Mouse (Mus musculus) stomach, embryonic 14.5 days (tissue): Measurements from ENCODE around the gene Prdm12. TPM values are rescaled to one million over a fixed set of nuclear protein-coding genes. Genes with fewer than 3 reads are reported as not detected.

Experiments
- ATAC-seq: fragments of 200-750 bp; cut with Nextera tagmentation; 2 replicates; pipeline ENCODE4 v1.8.0; 2017; ENCODE audit warnings: low read depth, moderate TSS enrichment; ENCODE audit not compliant: insufficient number of reproducible peaks, insufficient read depth, low FRiP score
- H3K27ac ChIP-seq: fragments of 300-500 bp; sonication (generic); 2 replicates; pipeline ENCODE4 v1.5.1; 2014; ENCODE audit warnings: mild to moderate bottlenecking, low read length, moderate library complexity, mixed read lengths
- H3K27me3 ChIP-seq: fragments of 300-500 bp; sonication (generic); 2 replicates; pipeline ENCODE4 v1.6.1; 2014; ENCODE audit warnings: low read length, control low read depth, mixed read lengths; ENCODE audit not compliant: control insufficient read depth, insufficient read depth
- H3K36me3 ChIP-seq: fragments of 300-500 bp; sonication (generic); 2 replicates; pipeline ENCODE4 v1.6.1; 2014; ENCODE audit warnings: mild to moderate bottlenecking, control low read depth, low read length, moderate library complexity, mixed read lengths; ENCODE audit not compliant: control insufficient read depth, insufficient read depth
- H3K4me1 ChIP-seq: fragments of 300-500 bp; sonication (generic); 2 replicates; pipeline ENCODE4 v1.6.1; 2014; ENCODE audit warnings: low read length, control low read depth, mixed read lengths; ENCODE audit not compliant: control insufficient read depth, insufficient read depth
- H3K4me2 ChIP-seq: fragments of 300-500 bp; sonication (generic); replicated peaks from 2 replicates; pipeline ENCODE4 v1.6.1; 2014; ENCODE audit warnings: low read depth, low read length, control low read depth
- H3K4me3 ChIP-seq: fragments of 300-500 bp; sonication (generic); 2 replicates; pipeline ENCODE4 v1.5.1; 2014; ENCODE audit warnings: low read depth, low read length, control low read depth
- H3K9ac ChIP-seq: fragments of 300-500 bp; sonication (generic); replicated peaks from 2 replicates; pipeline ENCODE4 v1.6.1; 2014; ENCODE audit warnings: low read depth, mild to moderate bottlenecking, control low read depth, low read length, moderate library complexity, mixed read lengths
- H3K9me3 ChIP-seq: fragments of 300-500 bp; sonication (generic); 2 replicates; pipeline ENCODE4 v1.6.1; 2016; ENCODE audit warnings: low read depth, low read length, control low read depth; ENCODE audit not compliant: control insufficient read depth
- WGBS: fragments of 180-500 bp; shearing (Covaris S2); extraction: QIAGEN DNeasy Blood & Tissue Kit; methylation state at CpG from one replicate; pipeline ENCODE4 v1.1.7; 2014; 5-methylcytosine and 5-hydroxymethylcytosine counted together
- polyA plus RNA-seq: library from polyadenylated mRNA; unstranded; fragments of >200 nt; fragmentation: Nextera tagmentation; extraction: Ambion mirVana; gene quantifications from 2 replicates; pipeline ENCODE4 v1.2.1, GENCODE M21; 2014

Prdm12 gene
- polyA plus RNA-seq, 1 experiment from 2014 or later: not detected

GRCm38 (mm10) chr2:31683666-31684065 lies 43.8 kb downstream of the Prdm12 start:
- WGBS: 16% methylated on average over 2 of the region's 2 CpGs
- no peak overlapping the region for H3K9ac ChIP-seq
- ATAC-seq: no peak
- no peaks in the 10 kb centered on the region for H3K4me1 ChIP-seq
- H3K36me3 ChIP-seq: peaks cover 13% of the 10 kb centered on the region
- no peak overlapping the region for H3K4me2 ChIP-seq
- H3K27me3 ChIP-seq: no peaks in the 10 kb centered on the region
- no peak overlapping the region for H3K4me3 ChIP-seq
- no peak overlapping the region for H3K27ac ChIP-seq
- H3K9me3 ChIP-seq: no peaks in the 10 kb centered on the region

DNA sequence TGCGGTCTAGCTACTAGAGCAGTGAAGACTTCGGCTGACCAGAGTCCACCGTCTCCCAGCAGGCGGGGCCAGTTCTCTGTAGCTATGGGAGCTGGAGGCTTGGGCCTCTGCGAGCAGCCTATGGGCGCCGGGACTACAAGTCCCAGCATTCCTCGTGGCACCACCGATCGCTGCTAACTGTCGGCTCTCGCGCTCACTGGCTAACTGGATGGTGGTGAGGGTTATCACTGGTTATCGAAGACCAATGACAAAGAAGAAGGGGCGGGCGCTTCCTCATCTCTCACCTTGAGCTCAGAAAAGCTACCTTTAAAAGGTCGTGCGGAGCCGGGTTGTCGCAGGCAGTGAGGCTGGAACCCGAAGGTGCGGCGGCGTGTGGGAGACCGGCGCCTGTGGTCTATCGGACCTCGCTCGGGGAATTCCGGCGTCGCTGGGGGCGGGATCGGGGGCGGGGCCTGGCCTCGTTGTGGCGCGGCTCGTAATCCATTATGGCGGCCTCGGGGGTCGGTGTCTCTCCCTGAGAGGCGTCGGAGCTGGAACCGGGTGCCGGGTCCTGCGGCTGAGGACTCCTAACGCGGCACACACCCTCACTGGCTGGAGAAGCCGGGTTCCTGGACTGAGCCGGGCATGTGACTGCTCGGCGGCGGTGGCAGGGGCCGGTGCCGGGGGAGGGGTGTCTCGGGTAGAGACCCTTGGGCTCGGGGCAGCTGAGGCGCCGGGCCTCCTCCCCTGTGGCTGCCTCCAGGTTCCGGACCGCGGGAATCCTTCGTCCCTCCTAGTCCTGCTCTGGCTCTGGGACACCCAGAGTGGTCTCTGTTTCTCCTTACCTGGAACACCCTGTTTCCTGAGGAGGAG lies 48.5 kb downstream of the Prdm12 start, which contains the start of gene Abl1:
Gene Abl1, plus strand, starts transcription at position 303 of the 852 bp plus-strand sequence.
- peak within 1 kb of the TSS; percentile 91 for H3K4me3 ChIP-seq
- under 1% methylated on average over 62 of the region's 64 CpGs for WGBS
- H3K9me3 ChIP-seq: no peaks in the 10 kb centered on the region
- H3K4me2 ChIP-seq: peak within 1 kb of the TSS; percentile 74
- H3K4me1 ChIP-seq: peaks cover 8% of the 10 kb centered on the region; the same call in 1 of the 2 replicates
- H3K36me3 ChIP-seq: no peaks in the 10 kb centered on the region
- peak within 1 kb of the TSS; percentile 82 for H3K9ac ChIP-seq
- no peaks in the 10 kb centered on the region for H3K27me3 ChIP-seq
- peak within 1 kb of the TSS; percentile 90 for H3K27ac ChIP-seq
- ATAC-seq: peak; percentile 99

DNA sequence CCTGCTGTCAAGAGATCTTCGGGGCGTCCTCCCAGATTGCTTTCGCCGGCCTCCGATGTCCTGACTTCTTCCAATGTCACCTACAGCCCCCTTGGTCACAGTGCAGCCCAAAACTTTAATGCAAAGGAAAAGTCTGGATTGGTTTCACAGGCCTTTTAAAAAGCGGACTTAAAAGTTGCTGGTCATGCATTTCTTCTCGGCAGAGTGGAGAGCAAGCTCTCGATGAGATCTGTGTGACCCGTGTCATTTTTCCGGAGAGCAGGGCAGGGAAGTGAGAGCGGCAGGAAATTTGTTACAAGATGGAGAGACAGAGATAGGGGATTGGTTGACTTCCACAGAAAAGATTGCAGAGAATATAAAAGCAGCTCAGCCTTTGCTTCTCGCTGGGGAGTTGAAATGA lies 49.2 kb downstream of the Prdm12 start:
- H3K27ac ChIP-seq: peak overlapping the region; percentile 90
- peak overlapping the region; percentile 82 for H3K9ac ChIP-seq
- H3K27me3 ChIP-seq: no peaks in the 10 kb centered on the region
- H3K9me3 ChIP-seq: no peaks in the 10 kb centered on the region
- 0% methylated on average over 12 of the region's 12 CpGs for WGBS
- peak overlapping the region; percentile 91 for H3K4me3 ChIP-seq
- no peak for ATAC-seq
- H3K36me3 ChIP-seq: no peaks in the 10 kb centered on the region
- H3K4me2 ChIP-seq: peak overlapping the region; percentile 74
- H3K4me1 ChIP-seq: peaks cover 8% of the 10 kb centered on the region; the same call in 1 of the 2 replicates

GRCm38 (mm10) chr2:31690063-31690462 lies 50.2 kb downstream of the Prdm12 start:
- WGBS: 33% methylated on average over 3 of the region's 3 CpGs

GRCm38 (mm10) chr2:31698209-31698608 lies 58.4 kb downstream of the Prdm12 start:
- Histone ChIP-seq H3K36me3 (peaks cover 20% of the 10 kb centered on the region), H3K9ac (no peak overlapping the region), H3K27ac (no peak overlapping the region), H3K4me3 (no peak overlapping the region), H3K4me2 (no peak overlapping the region), H3K4me1 (no peaks in the 10 kb centered on the region), H3K9me3 (no peaks in the 10 kb centered on the region), H3K27me3 (no peaks in the 10 kb centered on the region)
- ATAC-seq: no peak

More at GRCm38 (mm10) chr2:31690063-31690462, 50.2 kb downstream of the Prdm12 start:
- no peak overlapping the region for H3K27ac ChIP-seq
- H3K9ac ChIP-seq: no peak overlapping the region
- no peaks in the 10 kb centered on the region; the same call in 1 of the 2 replicates for H3K36me3 ChIP-seq
- H3K4me1 ChIP-seq: peaks cover 8% of the 10 kb centered on the region; the same call in 1 of the 2 replicates
- H3K27me3 ChIP-seq: no peaks in the 10 kb centered on the region
- no peaks in the 10 kb centered on the region for H3K9me3 ChIP-seq
- H3K4me3 ChIP-seq: peak overlapping the region; percentile 91
- ATAC-seq: no peak
- peak overlapping the region; percentile 74 for H3K4me2 ChIP-seq

GRCm38 (mm10) chr2:31700545-31701446 lies 61.0 kb downstream of the Prdm12 start:
- Histone ChIP-seq H3K27me3 (no peaks in the 10 kb centered on the region), H3K4me3 (no peak overlapping the region), H3K4me2 (no peak overlapping the region), H3K27ac (no peak overlapping the region), H3K9ac (no peak overlapping the region), H3K4me1 (no peaks in the 10 kb centered on the region), H3K36me3 (peaks cover 17% of the 10 kb centered on the region), H3K9me3 (no peaks in the 10 kb centered on the region)
- 43% methylated on average over 7 of the region's 7 CpGs for WGBS
- ATAC-seq: peak; percentile 85; the same call in 1 of the 2 replicates

GRCm38 (mm10) chr2:31703226-31703625 lies 63.4 kb downstream of the Prdm12 start:
- H3K27me3 ChIP-seq: no peaks in the 10 kb centered on the region
- H3K9me3 ChIP-seq: no peaks in the 10 kb centered on the region
- H3K27ac ChIP-seq: no peak overlapping the region
- no peak for ATAC-seq
- no peak overlapping the region for H3K4me2 ChIP-seq
- H3K36me3 ChIP-seq: peaks cover 4% of the 10 kb centered on the region; the same call in 1 of the 2 replicates
- no peak overlapping the region for H3K9ac ChIP-seq
- H3K4me1 ChIP-seq: no peaks in the 10 kb centered on the region
- no peak overlapping the region for H3K4me3 ChIP-seq
